Mouse (Mus musculus) heart, postnatal 4 days (tissue): Measurements from ENCODE around the gene Pafah1b1. TPM values are rescaled to one million over a fixed set of nuclear protein-coding genes. Genes with fewer than 3 reads are reported as not detected.
A peak's percentile ranks its signal among the peaks of the same experiment; 100 is the strongest.

ENCODE experiments used
- DNase-seq: peaks from one replicate; pipeline ENCODE4 v3.0.0; 2021
- total RNA-seq, 2 experiments: library from RNA; stranded (reverse); gene quantifications; 2 replicates each; pipeline ENCODE4 v1.2.3; 2021

The Pafah1b1 gene
- total RNA-seq, 2 experiments from 2014 or later: 265 to 269 TPM

GRCm38 (mm10) chr11:74720668-74721067 lies 3.8 kb downstream of the Pafah1b1 start:
- no peak for DNase-seq

- peak; percentile 46 for DNase-seq
Measured at GRCm38 (mm10) chr11:74715971-74716525, 8.4 kb downstream of the Pafah1b1 start.

GRCm38 (mm10) chr11:74710671-74711070 lies 13.8 kb downstream of the Pafah1b1 start:
- no peak for DNase-seq

GRCm38 (mm10) chr11:74708781-74709180 lies 15.7 kb downstream of the Pafah1b1 start:
- DNase-seq: no peak

DNA sequence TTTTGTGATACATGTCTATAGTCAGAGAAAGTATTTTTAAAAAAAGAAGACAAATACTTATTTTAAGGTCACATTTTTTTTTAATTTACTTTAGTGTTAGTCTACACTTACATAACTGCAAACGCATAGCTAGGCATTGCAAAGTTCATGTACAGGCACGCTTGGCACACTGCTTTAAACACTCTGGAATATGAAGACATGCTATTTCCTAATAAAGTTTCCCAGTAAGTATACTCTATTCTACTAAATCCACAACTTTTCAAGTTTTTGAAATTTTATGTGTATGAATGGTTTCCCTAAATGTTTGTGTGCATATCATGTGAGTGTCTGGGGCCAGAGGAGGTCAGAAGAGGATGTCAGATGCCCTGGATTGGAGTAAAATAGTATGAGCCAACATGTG lies 20.4 kb downstream of the Pafah1b1 start:
- DNase-seq: no peak

DNA sequence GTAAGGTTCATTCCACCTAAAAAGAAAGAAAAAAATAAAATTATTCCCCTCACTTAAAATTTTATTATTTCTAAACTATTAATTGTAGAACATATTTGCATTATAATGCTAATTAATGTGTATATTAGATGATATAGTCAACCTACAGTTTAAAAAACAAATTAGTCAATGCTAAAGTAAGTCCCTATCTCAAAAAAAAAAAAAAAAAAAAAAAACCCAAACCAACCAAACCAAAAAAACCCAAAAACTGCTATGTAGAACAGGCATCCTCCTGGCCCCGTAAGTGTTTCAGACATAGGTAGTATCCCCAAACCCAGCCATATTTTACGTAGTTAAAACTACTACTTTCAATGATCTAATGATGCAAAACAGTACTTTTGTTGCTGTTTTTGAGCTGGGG lies 25.0 kb downstream of the Pafah1b1 start:
- no peak for DNase-seq

DNA sequence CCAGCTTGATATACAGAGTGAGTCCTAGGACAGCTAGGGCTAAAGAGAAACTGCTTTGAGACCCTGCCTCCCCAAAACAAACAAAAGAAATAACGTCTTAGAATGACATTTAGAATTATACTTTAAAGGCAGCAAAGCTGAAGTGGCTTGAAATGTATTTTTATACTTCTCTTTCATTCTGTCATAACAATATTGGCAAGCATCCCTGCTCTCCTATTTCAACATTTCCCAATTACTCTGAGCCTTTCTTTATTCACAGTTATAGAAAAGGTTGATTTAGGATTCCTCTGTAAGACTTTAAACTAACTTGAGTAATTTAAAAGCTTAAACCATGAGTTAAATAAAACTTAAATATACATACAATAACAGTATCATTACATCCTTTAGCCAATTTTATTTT lies 32.3 kb downstream of the Pafah1b1 start:
- DNase-seq: no peak

- DNase-seq: no peak
Measured at GRCm38 (mm10) chr11:74675156-74675555, 49.3 kb downstream of the Pafah1b1 start.

- DNase-seq: no peak
Measured at GRCm38 (mm10) chr11:74674713-74675112, 49.8 kb downstream of the Pafah1b1 start.

GRCm38 (mm10) chr11:74673561-74673960 lies 50.9 kb downstream of the Pafah1b1 start:
- DNase-seq: no peak

GRCm38 (mm10) chr11:74672901-74673513 lies 51.5 kb downstream of the Pafah1b1 start:
- DNase-seq: no peak

GRCm38 (mm10) chr11:74671839-74672238 lies 52.6 kb downstream of the Pafah1b1 start:
- DNase-seq: no peak

GRCm38 (mm10) chr11:74671013-74671412 lies 53.5 kb downstream of the Pafah1b1 start:
- no peak for DNase-seq

DNA sequence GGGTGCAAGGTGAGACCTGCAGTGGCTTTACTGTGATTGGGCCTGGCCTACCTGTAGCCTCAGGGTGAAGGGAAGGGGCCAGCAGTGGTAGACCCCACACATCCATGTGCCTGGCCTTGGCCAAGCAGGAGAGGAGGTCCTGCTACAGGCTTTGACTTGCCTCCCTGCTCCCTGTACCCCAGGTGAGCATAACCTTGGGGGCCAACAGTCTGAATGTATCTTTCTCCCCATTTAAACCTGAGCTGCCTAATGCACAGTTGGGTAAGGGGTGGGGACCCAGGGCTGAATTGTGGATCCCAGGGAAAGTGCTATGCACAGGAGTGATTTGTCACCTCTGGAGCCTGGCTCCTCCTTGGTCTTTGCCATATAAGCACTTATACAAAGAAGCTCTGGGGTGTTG lies 54.3 kb downstream of the Pafah1b1 start:
- DNase-seq: no peak

DNA sequence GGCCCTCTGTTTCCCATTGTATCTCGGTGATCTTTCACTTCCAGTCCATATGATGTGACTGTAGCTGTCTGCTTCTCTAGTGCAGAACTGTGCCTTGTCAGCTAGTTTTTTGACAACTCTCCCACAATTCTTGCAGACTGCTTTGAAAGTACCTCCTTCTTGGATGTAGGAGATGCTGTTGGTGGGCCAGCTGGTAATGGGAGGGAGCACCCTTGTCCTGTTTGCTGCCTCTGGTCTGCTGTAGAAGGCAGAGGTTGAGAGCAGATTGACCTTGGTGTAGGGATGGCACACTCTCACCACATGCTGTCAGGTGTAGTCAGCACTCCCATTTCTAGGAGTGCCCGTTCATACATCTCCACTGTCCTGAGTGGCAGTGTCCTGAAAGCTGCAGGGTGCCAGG lies 55.5 kb downstream of the Pafah1b1 start:
- DNase-seq: no peak

GRCm38 (mm10) chr11:74668466-74668865 lies 56.0 kb downstream of the Pafah1b1 start:
- no peak for DNase-seq

- no peak for DNase-seq
Measured at GRCm38 (mm10) chr11:74667582-74668010, 56.9 kb downstream of the Pafah1b1 start.

DNA sequence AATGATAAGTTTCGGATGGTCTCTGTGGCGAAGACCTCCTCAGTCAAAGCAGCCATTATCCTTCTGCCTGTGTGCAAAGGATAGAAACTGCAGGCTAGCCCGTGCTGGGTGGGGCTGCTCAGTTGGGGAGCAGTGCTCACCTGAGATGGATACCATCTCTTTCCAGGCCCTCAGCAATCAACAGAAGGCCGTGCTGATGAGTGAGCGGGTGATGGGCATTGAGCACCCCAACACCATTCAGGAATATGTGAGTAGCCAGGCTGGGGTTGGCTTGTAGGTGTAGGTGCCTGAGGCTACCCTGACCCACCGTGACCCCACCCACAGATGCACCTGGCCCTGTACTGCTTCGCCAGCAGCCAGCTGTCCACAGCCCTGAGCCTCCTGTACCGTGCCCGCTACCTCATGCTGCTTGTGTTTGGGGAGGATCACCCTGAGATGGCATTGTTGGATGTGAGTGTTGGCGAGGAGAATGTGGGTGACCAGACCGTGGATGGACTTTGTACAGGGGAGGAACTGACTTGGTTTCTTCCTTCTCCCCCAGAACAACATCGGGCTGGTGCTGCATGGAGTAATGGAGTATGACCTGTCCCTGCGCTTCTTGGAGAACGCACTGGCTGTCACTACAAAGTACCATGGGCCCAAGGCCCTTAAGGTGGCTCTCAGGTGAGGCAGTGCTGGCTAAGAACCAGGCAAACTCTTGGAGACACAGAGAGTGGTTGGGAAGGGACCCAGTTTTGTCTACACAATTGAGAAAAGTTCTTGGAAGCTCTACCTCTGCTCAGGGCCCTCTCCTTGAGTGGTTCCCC lies 57.5 kb downstream of the Pafah1b1 start:
- no peak for DNase-seq

DNA sequence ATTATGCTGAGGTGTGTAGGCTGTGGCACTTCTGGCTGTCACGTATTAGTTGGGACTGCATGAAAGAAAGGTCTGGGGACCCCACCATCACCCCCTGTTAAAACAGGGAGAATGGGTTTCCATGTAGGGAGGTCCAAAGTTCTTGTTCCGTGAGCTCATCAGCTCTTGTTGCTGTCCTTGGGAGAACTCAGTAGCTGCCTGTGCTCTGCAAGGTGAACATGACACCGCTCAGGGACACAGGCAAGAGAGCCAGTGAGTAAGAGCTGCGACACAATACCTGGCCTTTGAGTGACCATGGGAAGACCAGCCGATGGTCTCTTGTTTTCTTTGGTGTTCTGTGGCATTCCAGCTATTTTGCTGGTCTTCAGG lies 58.2 kb downstream of the Pafah1b1 start:
- DNase-seq: no peak

- DNase-seq: no peak
Measured at GRCm38 (mm10) chr11:74665631-74666283, 58.7 kb downstream of the Pafah1b1 start.

GRCm38 (mm10) chr11:74664906-74665305 lies 59.6 kb downstream of the Pafah1b1 start:
- no peak for DNase-seq

- DNase-seq: no peak
Measured at GRCm38 (mm10) chr11:74664279-74664678, 60.2 kb downstream of the Pafah1b1 start.

- no peak for DNase-seq
Measured at GRCm38 (mm10) chr11:74662221-74662620, 62.2 kb downstream of the Pafah1b1 start.
